Mouse (Mus musculus) spleen, postnatal 14 days (tissue): Measurements from ENCODE around the gene Tprn.

ENCODE experiments used
- DNase-seq, 2 experiments: peaks; one replicate each; pipeline ENCODE4 v3.0.0; 2021 to 2022; ENCODE audit warnings: low spot score in 2 of 2

Tprn gene

DNA sequence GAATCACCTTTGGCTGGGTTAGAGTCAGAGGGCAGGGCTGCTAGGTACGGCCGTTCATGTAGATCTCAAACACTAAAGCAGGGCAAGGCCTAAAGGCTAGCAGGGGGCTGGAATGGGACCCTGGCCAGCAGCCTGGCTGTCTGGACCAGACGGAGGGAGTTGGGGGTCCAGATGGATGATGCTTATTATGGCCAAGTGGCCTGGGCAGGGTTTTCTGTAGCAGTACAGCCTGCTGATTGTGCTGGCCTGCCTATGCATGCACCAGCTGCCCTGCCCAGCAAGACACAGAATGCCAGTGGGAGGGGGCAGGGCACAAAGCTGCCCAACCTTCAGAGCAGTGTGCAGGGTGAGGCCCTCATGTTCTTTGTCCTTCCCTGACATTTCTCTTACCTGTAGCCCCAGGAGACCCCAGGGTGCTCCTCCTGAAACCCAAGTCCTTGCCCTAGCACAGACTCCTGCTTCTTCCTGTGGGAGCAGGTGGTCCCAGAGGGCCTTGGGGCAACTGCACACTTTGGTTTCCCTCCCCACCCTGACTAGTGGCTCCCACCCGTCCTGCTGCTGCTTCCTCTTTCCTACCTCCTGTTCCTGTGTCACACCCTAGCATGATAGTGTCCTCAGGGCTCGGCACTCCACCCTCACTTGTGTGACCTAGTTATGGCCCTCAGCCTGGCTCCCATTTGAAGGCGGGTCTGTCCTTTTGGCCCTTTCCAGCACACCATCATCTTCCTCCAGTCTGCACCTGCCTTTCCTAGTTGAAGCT, 3.7 kb downstream of the Tprn start:
- no peak for DNase-seq

DNA sequence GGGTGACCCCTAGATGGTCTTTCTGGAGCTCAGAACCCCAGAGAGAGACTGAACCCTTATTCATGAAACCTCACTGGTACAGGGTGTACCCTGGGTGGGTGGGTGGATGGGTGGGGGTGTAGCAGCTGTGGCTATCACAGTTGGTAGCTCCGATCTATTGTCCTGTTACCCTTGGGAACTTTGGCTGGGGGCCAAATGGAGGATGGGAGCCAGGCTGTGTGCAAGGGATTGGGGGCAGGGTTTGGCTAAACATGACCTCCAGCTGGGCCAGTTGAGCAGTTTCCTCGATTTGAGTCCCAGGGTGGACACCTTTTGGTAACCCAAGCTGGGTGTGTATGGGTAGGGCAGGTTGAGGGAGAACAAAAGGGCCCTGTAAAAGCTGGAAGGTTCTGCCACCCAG, 4.3 kb downstream of the Tprn start:
- no peak for DNase-seq

DNA sequence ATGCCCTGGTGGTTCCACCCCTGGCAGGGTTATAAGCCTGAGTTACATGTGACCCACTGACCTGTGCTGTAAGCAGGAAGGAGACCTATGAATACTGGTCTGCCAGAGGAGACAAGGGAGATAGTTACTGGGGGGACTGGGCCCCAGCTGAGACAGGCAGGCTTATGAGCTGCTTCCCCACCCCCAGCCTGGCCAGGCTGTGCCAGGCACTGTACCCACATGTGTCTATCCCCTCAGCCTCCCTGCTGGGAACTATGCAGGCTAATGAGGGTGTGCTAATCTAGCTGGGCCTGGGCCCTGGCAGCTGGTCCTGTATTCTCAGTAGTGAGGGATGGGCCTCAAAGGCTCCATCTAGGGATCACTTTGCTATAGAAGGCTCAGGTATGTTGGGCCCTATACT, 4.8 kb downstream of the Tprn start:
- DNase-seq = no peak

DNA sequence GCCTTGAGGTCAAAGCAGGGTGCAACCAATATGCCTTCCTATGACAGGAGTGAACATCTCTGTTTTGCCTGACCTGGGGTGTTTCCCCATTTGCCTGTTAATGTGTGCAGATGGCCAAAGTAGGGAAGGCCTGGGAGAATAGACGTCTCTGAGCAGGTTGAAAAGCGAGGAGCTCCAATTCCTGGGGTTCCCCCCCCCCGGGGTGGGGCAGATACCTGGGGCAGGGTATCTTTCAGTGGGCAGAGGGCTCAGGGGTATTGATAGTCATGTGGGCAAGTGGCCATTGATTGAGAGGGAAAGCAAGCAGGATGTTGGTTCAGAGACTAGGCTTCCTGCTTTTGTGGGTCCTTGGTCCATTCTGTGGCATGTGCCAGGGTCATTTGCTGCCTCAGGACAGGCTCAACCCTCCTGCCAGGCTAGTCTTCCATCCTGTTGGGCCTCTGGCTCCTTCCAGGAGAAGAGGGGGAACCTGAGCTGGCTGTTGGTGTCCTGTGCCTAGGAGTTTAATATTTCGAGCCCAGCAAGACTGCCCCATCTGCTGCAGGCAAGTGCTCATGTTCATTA, 5.4 kb downstream of the Tprn start:
- DNase-seq = no peak

DNA sequence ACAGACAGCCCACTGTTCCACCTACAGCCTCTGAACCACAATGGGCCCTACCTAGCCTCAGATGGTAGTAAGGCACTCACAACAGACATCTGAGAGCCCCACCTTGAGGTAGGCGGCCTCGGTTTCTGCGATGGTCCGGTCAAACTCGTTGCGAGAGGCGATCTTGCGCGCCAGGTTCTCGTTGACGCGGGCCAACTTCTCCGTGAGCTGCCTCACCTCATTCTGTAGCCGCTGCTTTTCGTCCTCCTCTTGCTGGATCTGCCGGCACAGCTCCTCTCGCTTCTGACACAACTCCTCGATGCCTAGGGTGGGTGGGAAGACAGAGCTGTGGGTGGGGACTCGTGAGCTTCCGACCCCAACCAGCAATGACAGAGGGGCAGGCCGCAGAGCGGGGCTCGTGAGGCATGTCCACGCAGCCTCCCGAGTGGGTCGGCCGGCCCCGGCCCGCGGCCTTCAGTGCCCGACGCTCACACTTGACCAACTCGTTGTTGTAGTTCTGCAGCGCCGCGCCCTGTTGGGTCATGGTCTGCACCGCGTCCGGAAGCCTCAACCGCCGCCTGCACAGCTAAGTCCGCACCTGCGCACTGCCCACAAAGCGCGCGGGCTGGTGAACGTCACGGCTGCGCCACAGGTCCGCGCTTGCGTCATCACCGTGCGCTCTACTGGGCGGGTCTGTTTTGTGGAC, 9.6 kb downstream of the Tprn start, which contains the start of the genes Ssna1 and Anapc2:
Gene Ssna1, minus strand, starts transcription at position 612 of the 685 bp plus-strand sequence.
Gene Anapc2, plus strand, starts transcription at position 652 of the 685 bp plus-strand sequence.
- peak; percentile 98 to 99 for DNase-seq

DNA sequence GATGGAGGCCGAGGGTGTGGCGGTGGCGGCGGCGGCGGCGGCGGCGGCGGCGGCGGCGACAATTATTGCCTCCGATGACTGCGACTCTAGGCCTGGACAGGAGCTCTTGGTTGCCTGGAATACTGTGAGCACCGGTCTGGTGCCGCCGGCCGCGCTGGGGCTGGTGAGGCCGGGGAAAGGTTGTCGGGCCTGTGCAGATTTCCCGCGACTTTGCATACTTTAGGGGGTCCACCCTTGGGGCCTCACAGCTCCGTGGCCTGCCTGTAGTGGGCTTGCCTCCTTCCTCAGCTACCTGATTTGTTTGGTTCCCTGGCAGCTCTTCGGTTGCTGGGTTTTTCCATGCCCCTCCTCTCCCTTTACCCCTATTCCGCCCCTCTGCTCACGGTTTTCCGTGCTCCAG, 10.1 kb downstream of the Tprn start:
- DNase-seq = no peak

DNA sequence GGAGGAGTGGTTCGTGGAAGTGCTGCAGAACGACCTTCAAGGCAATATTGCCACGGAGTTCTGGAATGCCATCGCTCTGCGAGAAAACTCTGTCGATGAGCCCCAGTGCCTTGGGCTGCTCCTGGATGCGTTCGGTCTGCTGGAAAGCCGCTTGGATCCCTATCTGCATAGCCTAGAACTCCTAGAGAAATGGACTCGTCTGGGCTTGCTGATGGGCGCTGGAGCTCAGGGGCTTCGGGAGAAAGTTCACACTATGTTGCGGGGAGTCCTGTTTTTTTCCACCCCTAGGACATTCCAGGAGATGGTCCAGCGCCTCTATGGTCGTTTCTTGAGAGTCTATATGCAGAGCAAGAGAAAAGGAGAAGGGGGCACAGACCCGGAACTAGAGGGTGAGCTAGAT, 10.6 kb downstream of the Tprn start:
- no peak for DNase-seq

DNA sequence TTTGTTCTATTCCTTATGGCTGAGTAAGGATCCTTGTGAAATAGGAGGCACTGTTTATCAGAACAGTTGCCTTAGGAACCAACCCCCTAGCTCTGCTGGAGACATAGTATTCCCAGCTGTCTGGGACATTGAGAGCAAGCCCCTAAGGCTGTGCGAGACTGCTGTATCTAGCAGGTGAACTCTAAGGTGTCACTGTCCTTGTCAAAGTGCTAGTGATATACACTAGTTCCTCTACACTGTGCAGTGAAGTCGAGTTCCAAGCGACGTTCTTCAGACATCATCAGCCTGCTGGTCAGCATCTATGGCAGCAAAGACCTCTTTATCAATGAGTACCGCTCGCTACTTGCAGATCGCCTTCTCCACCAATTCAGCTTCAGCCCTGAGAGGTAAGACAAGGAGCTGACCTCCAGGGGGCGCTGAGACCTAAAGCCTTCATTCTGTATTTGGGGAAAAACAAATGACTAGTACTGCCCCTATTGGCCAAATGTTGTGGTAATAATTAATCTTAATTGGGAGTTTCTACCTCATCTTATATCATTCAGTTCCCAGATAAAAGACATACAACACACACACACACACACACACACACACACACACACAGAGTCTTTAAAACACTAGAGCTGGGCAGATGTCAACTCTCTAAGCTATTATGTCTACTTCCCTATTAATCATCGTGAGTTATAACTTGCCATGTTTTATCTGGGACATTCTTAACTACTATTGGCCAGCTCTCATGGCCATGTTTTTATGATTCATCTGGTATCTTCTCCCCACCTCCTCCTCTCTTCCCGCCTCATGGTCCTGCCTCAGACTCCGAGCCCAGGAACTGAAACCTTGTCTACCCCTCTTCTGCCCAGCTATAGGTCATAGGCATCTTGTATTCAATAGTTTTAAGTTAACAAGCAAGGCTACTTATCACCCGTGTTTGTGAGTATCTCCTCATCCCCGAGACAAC, 16.8 kb downstream of the Tprn start:
- DNase-seq = peak; percentile 63 to 81

DNA sequence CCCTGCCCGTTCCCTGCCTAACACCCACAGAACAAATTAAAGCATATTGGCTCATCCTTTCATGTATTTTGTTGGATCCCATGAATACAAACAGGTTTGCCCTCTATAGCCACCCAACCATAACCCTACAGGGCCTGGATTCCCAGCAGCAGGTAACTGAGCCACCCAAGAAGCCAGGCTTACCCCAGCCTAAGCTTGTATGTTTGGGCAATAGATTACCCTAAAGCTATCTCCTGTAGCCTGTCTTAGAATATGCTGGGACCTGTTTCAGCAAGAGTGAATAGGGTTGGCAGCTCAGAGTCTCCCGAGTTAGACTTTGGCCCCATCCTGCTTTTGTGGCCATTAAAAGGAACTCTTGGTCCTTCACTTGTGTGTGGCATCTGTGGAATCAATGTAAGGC, 23.1 kb downstream of the Tprn start:
- no peak for DNase-seq

DNA sequence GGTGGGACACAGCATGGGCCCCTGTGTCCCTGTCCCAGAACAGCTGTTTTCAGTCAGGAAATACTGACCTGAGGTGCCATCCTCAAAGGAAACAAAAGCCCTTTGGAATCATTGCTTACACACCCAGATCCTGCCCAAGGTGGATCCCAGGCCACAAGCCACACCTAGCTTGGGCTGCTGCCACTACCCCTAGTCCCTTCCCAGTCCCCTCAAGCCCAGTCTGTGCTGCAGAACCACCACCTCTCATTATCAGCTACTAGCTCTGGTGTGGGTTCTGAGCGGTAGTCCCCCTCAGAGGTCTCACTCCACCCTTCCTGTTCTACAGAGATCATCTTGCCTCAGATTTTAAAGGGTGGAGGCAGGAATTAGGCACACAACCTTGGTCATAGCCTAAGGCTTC, 23.9 kb downstream of the Tprn start:
- no peak for DNase-seq

DNA sequence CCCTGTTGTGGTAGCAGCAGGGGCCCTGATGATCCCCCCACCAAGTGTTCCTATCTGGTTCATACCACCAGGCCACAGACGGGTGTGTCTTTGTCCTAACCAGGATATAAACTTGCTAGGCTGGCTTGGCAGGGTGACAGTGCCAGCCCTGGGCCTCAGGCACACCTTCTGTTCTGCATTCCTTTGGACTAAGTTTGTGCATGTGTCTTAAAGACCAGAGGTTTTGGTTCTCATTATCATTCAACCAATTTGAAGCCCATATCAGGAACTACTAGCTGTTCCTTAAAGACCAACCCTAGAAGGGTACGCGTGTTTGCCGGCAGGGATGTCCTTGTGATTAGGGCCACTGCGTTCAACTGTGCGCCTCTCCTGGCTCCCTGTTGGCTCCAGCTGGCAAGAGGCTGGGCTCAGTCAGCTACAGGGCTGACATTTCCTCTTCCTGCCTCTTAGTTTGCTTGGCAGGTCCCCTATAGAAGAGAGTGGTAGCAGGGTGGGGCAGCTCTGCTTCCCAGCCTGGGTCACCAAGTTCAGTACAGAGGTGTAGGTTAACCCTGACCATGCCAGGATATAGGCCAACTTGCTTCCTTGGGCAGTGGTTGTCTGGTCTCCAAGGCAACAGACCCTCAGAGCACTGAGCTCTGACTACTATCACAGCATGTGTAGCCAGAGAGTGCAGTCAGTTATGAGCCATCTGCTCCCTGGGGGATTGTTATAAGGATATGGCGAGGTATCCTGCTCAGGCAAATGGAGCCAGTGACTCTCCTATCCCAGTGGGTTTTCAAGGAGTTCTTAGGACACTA, 24.6 kb downstream of the Tprn start:
- DNase-seq = no peak

DNA sequence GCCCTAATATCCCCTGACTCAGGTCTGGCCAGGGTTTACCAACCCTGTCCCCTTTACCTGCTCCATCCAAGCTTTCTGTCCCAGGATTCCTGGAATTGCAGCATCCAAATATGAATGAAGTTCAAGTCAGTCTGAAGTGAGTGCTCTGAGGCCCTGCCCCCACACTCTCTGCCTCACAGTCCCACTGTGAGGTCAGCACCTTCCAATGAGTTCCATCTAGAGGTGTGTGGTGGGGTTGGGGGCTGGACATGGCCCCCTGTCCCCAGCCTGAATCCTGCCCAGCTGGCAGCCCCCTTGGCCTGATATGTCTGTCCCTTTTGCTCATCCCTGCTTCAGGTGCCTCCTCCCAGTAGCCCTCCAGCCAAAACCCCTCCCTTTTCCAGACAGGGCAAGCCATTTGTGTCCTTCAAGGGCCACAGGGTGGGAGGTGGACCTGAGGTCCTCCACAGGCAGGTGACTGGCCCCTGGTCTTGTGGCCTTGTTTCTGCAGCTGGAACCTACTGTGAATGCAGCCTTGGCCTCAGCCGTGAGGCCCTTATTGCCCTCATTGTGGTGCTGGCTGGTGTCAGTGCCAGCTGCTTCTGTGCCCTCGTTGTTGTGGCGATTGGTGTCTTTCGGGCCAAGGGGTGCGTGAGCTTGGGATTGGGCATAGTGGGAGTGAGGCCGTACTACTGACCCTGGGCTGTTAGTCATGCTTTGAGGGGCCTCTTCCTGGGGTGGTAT, 25.7 kb downstream of the Tprn start, which contains the start of gene Tmem210:
Gene Tmem210, plus strand, starts transcription at position 219 of the 723 bp plus-strand sequence.
- no peak for DNase-seq

DNA sequence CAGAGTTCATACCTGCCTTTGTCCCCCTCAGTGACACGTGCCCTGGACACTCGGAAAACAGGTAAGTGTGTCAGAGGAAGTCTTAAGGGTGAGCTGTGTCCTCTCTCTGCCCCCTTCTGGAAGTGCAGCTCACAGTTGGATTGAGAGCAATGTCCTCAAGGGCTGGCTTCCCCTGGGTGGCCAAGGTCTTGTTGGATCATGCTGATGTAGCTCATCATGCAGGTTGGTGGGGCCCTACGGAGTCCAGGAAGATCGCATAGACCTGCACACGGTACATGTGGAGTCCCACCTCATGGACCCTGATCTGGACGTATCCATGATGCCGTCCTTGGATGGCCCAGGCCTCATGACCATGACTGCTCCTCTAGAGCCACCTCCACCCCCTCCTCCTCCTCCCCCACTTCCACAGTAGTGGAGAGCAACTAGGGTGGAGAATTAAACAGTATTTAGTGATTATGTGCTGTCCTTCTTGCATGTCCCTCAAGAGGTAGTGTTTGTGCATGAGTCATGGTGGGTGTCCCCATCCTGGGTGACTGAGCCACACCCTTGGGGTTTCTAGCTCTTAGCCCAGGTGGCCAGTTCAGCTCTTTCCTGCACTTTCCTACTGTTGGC, 26.4 kb downstream of the Tprn start:
- DNase-seq = no peak

DNA sequence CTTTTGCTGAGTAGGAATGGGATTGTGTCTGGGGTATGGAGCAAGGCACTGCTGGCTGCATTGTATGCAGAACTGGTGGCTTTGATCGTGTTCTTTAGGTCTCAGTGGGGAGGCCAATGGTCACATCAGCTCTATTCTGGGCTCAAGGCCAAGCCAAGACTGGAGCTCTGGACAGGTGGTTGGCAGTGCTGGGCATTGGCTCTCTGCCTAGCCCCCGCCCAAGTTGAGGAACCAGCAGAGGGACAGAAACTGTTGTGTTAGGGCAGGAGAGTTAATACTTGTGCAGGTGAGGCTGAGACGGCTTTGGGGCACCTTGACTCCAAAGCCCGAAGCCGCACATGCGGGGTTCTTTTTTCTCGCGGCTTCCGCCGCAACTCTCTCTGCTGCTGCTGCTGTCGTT, 27.2 kb downstream of the Tprn start, which contains the start of gene Lrrc26:
Gene Lrrc26, plus strand, starts transcription at position 265 of the 400 bp plus-strand sequence.
- DNase-seq = no peak

DNA sequence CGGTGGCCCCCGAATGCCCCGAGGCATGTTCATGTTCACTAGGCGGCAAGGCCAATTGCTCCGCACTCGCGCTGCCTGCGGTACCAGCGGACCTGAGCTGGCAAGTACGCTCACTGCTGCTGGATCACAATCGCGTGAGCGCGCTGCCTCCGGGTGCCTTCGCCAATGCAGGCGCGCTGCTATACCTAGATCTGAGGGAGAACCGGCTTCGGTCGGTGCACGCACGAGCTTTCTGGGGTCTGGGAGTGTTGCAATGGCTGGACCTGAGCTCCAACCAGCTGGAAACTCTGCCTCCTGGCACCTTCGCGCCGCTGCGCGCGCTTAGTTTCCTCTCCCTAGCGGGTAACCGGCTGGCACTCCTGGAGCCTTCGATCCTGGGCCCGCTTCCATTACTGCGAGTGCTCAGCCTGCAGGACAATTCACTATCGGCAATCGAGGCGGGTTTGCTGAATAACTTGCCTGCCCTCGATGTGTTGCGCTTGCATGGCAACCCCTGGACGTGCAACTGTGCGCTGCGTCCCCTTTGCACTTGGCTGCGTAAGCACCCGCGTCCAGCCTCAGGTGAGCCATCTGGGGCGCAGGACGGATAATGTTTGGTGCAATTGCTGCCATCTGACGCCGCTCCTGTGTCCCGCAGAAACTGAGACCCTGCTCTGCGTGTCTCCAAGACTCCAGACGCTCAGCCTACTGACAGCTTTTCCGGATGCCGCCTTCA, 27.8 kb downstream of the Tprn start:
- DNase-seq = no peak

DNA sequence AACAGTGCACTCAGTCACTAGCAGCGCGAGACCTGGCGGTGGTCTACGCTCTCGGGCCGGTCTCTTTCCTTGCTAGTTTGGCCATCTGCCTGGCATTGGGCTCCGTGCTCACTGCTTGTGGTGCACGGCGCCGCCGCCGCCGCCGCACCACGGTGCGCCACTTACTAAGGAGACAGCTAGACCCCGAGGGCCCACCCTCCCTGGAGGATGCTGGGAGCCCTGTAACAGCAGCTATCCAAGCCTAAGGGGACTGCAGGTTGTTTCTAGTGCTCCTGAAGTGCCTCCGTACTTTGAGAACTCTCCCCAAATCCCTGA, 28.4 kb downstream of the Tprn start:
- no peak for DNase-seq

DNA sequence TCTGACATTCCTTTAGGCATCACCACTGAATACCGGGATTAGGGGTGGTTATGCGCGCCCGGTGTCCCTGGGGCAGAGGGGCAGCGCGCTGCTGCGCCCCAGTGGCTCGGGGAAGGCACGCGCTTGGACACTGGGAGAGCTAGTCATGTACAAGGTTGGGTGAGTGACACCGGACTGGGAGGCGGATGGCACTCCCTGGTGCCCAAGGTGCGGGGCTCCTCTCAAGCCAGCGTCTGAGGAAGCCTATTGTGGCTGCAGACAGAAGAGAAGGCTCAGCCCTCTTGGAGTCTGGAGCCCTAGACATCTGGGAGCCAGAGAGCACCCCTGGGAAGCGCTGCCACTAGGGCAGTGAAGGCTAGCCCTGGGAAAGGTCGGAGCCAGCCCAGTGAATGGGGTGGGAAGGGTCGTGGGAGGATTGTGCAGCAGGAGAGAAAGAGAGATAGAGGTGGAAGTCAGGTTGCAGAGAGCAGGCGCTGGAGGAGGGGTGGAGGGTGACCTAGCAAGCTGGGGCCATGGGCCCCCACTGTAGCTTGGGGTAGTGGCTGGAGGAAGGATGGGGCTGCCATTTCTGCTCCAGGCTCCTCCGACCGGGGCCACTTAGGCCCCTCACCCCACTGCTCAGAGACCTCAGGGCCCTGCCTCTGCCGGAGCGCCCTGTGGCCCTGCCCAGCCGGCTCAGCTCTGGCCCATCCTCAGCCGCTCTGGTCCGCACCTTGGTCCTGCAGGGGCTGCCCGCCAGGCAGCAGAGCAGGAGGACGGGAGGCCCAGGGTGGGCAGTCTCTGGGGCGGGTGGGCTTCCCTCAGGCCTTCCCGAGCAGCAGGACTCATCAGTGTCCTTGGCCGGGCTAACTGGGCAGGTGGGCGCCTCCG, 29.0 kb downstream of the Tprn start:
- no peak for DNase-seq

DNA sequence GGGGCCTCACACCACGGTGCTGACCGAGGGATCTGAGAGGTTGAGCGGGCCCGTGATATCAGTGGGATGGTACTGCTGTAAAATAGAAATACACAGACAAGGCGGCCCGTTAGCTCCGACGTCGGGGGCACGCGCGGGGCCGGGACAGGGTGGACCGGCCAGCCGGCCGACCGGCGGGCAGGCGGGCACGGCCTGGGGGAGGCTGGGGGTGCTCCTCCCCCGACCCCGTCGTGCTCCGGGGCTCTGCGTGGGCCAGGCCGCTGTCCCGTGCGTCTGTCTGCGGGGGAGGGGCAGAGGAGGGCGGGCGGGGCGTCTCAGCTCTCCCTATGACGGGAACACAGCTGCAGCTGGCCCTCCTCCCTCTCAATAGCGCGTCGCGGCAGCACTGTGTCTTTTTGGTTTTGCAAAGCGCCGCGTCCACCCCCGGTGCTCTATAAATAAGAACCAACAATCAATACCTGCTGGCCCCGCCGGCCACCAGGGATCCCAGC, 29.7 kb downstream of the Tprn start:
- DNase-seq = no peak
